Mouse (Mus musculus): Measurements from ENCODE around the gene Crxos.
"Not testable (repeated sequence)": the region's sequence is repeated elsewhere in the genome, so short reads cannot be mapped to it uniquely, and the experiment has no call there.

Gene Crxos

DNA sequence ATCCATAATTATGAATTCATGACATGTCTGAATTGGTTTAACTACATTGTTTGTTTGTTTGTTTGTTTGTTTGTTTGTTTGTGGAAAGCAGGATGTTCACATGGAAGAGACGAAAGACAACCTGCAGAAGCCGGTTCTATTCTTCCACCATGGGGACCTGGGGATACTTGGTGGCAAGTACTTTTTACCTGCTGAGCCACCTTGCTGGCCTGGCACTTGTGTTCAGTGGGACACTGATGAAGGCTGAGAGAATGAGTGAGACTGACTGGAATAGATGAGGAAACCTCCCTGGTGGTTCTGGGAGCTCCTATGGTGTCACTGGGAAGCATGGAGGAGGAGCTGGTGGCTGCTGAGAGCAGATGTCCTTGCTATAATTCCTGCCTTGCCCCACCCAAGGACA, at the start of gene Crxos:
Crxos (plus strand) TSS at position 301 of the 400 bp plus-strand sequence.
- DNase-seq = no peak

GRCm38 (mm10) chr7:15839578-15839977, 42.8 kb upstream of the Crxos start, which contains the start of gene Obox6:
TSS of gene Obox6 (minus strand) at chr7:15839678.
- DNase-seq = no peak

DNA sequence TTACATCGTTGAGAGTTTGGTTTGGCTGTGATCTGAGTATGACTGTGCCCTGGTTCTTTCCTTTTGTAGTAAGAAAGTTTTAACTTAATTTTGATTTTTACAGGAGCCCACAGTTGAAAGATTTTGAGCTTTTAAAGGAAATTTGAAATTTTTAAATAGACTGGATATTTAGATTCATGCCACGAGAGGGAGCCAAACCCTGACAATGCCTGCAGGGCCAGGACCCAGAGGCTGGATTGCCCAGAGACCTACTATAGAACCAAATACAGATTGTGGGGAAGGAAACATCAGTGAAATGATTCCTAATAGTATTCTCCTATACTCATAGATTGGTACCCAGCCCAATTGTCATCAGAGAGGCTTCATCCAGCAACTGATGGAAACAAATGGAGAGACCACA, 22.8 kb upstream of the Crxos start:
- DNase-seq = no peak

GRCm38 (mm10) chr7:15864104-15864503, 18.3 kb upstream of the Crxos start:
- DNase-seq = no peak

DNA sequence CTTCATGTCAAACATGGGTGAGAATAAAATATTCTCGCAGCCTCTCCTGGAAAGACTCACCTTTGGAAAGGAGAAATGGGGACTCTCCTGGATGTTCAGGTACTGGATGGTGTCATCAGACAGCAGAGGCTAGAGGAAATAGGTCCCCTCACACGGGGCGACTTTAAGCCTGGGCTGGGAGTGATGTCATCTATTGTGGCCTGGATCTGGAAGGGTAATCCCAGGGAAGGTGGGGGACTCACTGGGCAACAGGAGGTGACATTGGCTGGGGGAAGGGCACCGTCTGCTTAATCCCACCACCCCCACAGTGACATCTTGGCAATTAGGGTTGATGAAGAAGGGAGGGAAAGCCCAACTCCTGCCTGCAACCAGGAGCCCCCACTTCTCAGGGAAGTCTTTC, 2.7 kb upstream of the Crxos start, which contains the start of gene Crx:
Crx (minus strand) TSS at position 213 of the 400 bp plus-strand sequence.
- DNase-seq = no peak

GRCm38 (mm10) chr7:15881388-15881787, 1.0 kb upstream of the Crxos start:
- DNase-seq = no peak

DNA sequence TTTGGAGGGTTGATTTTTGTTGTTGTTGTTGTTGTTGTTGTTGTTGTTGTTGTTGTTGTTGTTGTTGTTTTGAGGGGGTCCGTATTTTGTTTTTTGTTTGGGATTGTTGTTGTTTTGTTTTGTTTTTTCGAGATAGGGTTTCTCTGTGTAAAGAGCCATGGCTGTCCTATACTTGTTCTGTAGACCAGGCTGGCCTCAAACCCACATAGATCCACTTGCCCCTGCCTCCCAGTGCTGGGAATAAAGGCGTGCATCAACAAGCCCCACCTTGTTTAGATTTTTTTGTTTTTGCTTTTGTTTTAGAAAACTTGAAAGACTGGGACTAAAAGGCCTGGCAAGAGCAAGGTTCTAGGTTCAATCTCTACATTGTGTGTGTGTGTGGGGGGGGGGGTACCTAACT, 586 bp upstream of the Crxos start:
- no peak for DNase-seq

GRCm38 (mm10) chr7:15884127-15884526, 1.7 kb downstream of the Crxos start:
- no peak for DNase-seq

- DNase-seq = no peak
Measured at GRCm38 (mm10) chr7:15894251-15894650, 11.8 kb downstream of the Crxos start.

DNA sequence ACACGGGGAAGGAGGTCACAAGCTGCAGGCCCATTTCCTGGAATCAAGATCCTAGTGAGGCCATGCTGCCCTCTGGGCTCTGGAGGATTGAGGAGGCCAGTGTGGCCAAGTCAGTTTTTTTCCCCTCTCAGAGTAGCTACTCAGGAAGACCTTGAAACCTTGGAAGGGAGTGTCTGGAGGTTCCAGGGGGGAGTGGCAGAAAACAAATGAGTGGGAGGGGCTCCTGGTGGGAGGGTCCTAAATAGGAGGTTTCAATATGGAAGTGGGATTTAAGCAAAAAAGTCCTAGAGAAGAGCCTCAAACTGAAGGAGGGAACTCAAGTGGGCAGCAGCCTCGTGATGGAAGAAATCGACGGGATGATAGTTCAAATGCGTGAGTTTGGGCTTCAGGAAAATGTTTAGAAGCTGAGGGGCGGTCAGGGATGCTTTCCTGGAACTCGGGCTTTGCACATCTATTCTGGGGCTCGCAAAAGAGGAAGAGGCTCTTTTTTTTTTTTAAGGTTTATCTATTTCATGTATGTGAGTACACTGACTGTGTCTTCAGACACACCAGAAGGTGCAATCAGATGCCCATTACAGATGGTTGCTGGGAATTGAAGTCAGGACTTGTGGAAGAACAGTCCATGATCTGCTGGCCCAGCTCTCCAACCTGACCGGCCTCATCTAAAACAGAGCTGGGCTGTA, 19.1 kb downstream of the Crxos start:
- no peak for DNase-seq

GRCm38 (mm10) chr7:15905861-15906260, 23.4 kb downstream of the Crxos start:
- no peak for DNase-seq

DNA sequence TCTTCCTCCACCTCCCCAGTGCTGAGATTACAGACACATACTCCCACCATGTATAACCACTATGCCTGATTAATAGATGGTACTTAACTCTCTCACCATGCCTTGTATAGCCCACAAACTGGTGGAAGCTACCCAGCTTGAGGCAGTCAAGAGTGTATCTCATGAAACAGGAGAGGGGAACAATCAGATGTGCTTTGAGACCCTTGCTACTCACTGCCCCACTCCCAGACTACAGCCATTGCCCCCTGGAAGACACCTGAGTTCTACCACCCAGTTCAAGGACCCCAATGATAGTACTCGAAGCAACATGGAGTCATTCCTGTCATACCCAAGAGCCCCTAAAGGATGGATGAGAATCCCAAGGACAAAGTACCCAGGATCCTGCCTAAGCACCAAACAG, 24.2 kb downstream of the Crxos start:
- DNase-seq = no peak

DNA sequence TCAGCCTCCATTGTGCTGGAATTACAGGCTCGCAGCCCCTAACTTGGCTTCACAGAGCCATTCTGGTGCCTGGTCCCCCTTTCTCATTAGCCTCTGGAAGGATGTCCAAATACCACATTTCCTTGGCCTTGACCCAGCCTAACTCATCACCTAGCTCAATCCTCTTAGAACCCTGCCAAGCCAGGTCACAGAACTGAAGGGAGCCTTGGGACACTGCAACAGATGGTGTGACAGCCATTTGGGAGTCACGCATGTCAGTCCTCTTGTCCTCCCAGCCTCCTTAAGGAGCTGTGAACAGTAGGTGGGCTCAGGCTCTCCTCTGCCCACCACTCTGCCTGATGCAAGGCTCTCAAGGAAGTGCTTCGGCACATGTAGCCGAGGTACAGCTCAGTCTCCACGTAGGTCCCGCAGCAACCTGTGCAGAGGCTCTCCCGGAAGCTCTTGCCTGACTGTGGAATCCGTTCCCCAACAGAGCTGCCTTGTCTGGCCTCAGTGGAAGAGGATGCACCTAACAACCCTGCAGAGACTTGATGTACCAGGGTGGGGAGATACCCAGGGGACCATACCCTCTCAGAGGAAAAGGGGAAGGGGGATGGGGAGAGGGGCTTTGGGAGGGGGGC, 25.7 kb downstream of the Crxos start:
- no peak for DNase-seq

DNA sequence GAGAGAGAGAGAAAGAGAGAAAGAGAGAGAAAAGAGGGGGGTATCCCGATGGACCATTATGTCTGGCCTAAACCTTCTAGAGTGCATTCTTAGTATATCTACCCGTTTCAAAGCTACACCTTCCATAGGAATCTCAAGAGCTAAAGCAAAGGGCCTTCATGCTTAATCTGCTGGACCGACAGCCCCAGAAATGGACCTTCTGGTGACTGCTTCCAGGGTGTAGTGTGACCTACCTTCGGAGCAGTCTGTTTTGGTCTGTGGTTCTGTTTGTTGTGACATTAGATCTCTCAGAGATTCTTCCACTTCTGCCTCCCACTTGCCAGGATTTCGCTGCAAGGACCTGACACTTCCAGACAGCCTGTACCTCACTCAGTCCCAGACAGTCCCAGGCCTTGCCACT, 28.1 kb downstream of the Crxos start:
- DNase-seq = no peak

DNA sequence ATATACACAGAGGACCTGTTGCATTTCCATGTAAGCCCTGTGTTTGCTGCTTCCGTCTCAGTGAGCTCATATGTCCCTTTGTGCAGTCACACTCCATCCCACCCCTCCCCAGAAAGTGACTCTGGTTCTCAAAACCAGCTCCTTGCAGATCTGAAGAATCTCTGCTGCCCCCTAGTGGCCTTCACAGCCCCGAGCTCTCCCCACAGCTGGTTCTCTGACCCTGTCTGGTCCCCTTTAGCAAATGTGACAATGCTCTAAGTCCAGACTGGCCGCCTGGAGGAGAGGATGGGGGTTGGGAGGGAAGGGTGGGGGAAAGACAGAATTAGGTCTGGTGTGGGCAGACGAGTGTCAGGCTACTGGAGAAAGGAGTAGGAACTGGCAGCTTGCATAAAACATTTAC, 29.8 kb downstream of the Crxos start:
- peak; percentile 69 for DNase-seq

DNA sequence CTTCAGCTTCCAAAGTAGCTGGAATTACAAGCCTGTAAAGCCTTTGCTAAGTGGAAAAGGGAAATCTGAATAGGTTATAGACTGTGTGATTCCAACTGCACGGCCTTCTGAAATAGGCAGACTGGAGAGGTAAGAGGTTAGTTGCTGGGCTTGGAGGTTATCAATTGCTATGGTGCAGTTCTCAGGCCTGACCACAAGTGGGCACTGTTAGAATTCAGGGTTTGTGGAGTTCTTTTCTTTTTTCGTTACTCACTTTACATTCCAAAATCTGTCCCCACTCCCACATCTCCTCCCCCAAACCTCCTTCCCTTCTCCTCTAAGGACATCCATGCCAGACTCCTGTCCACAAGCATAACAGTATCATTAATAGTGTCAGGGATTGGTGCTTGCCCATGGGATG, 31.8 kb downstream of the Crxos start:
- DNase-seq = no peak

- DNase-seq = no peak
Measured at GRCm38 (mm10) chr7:15914751-15915150, 32.3 kb downstream of the Crxos start.

GRCm38 (mm10) chr7:15915695-15916094, 33.3 kb downstream of the Crxos start:
- not testable (repeated sequence) for DNase-seq

DNA sequence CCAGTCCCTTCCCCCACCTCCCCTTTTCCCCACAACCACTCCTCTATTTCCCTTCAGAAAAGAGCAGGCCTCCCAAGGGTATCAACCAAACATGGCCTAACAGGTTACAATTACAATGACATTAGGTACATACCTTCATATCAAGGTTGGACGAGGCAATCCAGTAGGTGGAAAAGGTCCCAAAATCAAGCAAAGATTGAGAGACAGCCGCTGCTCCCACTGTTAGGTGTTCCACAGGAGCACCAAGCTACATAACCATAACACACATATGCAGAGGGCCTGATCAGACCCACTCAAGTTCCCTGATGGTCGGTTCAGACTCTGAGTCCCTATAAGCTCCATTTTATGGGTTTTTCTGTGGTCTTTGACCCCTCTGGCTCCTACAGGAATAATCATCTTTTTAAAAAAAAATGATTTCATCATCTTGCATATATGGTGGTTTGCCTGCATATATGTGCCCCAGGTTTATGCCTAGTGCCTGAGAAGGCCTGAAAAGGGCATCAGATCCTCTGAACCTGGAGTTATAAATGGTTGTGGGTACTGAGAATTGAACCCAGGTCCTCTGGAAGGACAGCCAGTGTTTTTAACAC, 33.8 kb downstream of the Crxos start:
- DNase-seq = no peak

- DNase-seq = no peak
Measured at GRCm38 (mm10) chr7:15916996-15917395, 34.6 kb downstream of the Crxos start.

GRCm38 (mm10) chr7:15918371-15918770, 36.0 kb downstream of the Crxos start:
- DNase-seq = no peak

DNA sequence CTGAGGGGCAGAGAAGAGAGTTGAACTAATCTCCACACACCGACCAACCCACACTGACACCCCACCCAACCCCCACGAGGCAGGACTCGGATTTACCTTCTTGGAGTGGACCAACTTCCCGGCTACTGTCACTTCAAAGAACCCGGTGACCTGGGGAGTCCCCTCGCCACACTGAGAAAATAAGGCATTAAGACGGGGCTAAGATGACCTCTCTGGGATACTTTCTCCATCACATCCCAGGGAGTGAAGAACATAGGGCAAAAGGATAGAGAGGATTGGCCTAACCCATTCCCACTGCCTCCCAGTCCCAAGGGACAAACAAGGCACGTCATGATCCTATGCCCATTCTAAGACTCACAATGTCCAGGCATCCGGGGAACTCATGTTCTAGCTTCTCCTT, 37.5 kb downstream of the Crxos start:
- no peak for DNase-seq

- peak; percentile 48 for DNase-seq
Measured at GRCm38 (mm10) chr7:15920645-15921190, 38.3 kb downstream of the Crxos start.

DNA sequence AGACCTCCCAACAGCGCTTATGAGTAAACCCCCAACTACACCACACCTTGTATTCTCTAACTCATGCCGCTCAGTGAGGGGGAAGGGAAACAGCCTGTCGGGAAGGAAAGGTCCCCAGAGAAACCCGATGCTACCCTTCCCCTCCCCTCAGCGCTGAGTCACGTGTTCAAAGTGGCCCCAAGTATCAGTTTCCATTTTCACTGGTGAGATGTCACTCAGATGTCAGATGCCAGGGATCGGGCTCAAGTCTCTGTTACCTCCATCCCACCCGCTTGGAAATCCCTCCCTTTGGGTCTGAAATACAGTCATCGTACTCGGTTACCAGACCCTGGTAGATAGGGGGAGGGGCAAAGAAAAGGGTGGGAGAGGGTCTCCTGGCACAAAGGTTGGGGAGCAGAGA, 39.4 kb downstream of the Crxos start:
- peak; percentile 38 for DNase-seq
